13 mouse cellular contexts compared by ENCODE assay signal in genomic region chr7:73304799-73305198, GRCm38 (mm10).
A peak's percentile ranks its signal among the peaks of the same experiment; 100 is the strongest.
DNase-seq lines count a peak whose midpoint lies in the region; ATAC-seq lines count a peak whose summit lies in the region.
"Had no signal": no experiment of that assay in that cellular context is flagged by ENCODE, and none has a peak within 500 bp of the region (broad histone marks: within the 10 kb centered on the region; RNA-seq: fewer than 3 reads in every experiment).

No protein-coding gene starts in this region.

- ATAC-seq in lung, embryonic 16.5 days (ENCODE audit: low read depth) = no peak
- ATAC-seq in forebrain, embryonic 14.5 days = peak; percentile 25; the same call in 1 of the 2 replicates
- peak; percentile 57 for ATAC-seq in midbrain, embryonic 13.5 days
- ATAC-seq: activated CD4-positive, CD25-positive, alpha-beta regulatory T cell, adult 4 months; CD4-positive, CD25-positive, alpha-beta regulatory T cell, adult 4 months had no signal

- 33% methylated on average over 9 of the region's 9 CpGs for WGBS in lung, embryonic 16.5 days
- 8% methylated on average over 9 of the region's 9 CpGs for whole genome bisulfite sequencing in forebrain, embryonic 14.5 days
- 1% methylated on average over 9 of the region's 9 CpGs for WGBS in midbrain, embryonic 13.5 days

- H3K4me3 ChIP-seq in lung, embryonic 16.5 days (ENCODE audit: low read length) = no peak overlapping the region
- no peak overlapping the region for H3K4me3 ChIP-seq in forebrain, embryonic 14.5 days (ENCODE audit: low read depth, low read length)
- H3K4me3 ChIP-seq in midbrain, embryonic 13.5 days (replicated peaks) = no peak overlapping the region
- H3K4me3 ChIP-seq: lung, embryonic 15.5 days had no signal

- no peak overlapping the region for H3K9ac ChIP-seq in lung, embryonic 16.5 days (ENCODE audit: low read length)
- no peak overlapping the region for H3K9ac ChIP-seq in forebrain, embryonic 14.5 days (ENCODE audit: low read length)
- no peak overlapping the region for H3K9ac ChIP-seq in midbrain, embryonic 13.5 days (replicated peaks)
- H3K9ac ChIP-seq: lung, embryonic 15.5 days had no signal

- no peaks in the 10 kb centered on the region for H3K9me3 ChIP-seq in lung, embryonic 16.5 days (ENCODE audit: control insufficient read depth, low read length)
- no peaks in the 10 kb centered on the region for H3K9me3 ChIP-seq in forebrain, embryonic 14.5 days (replicated peaks; ENCODE audit: control insufficient read depth, low read length)
- H3K9me3 ChIP-seq in midbrain, embryonic 13.5 days = no peaks in the 10 kb centered on the region
- H3K9me3 ChIP-seq: lung, embryonic 15.5 days had no signal

- H3K27ac ChIP-seq in lung, embryonic 16.5 days (ENCODE audit: low read length) = no peak overlapping the region
- no peak overlapping the region for H3K27ac ChIP-seq in forebrain, embryonic 14.5 days (ENCODE audit: low read depth, low read length)
- peak overlapping the region; percentile 61; the same call in 1 of the 2 replicates for H3K27ac ChIP-seq in midbrain, embryonic 13.5 days
- H3K27ac ChIP-seq: lung, embryonic 15.5 days had no signal

- no peaks in the 10 kb centered on the region for H3K27me3 ChIP-seq in lung, embryonic 16.5 days (ENCODE audit: control insufficient read depth, insufficient read depth, low read depth, low read length)
- H3K27me3 ChIP-seq in forebrain, embryonic 14.5 days (replicated peaks; ENCODE audit: control insufficient read depth, insufficient read depth, low read length) = no peaks in the 10 kb centered on the region
- H3K27me3 ChIP-seq in midbrain, embryonic 13.5 days = no peaks in the 10 kb centered on the region

- no peaks in the 10 kb centered on the region for H3K36me3 ChIP-seq in lung, embryonic 16.5 days (ENCODE audit: control insufficient read depth, insufficient read depth, low read length)
- no peaks in the 10 kb centered on the region for H3K36me3 ChIP-seq in forebrain, embryonic 14.5 days (ENCODE audit: control insufficient read depth, insufficient read depth, low read length)
- no peaks in the 10 kb centered on the region for H3K36me3 ChIP-seq in midbrain, embryonic 13.5 days
- H3K36me3 ChIP-seq: lung, embryonic 15.5 days had no signal

- peaks cover 8% of the 10 kb centered on the region; the same call in 1 of the 2 replicates for H3K4me1 ChIP-seq in lung, embryonic 16.5 days (replicated peaks; ENCODE audit: control insufficient read depth, insufficient read depth, low read length)
- peaks cover 24% of the 10 kb centered on the region for H3K4me1 ChIP-seq in forebrain, embryonic 14.5 days (ENCODE audit: control insufficient read depth, insufficient read depth, low read length)
- peaks cover 59% of the 10 kb centered on the region for H3K4me1 ChIP-seq in midbrain, embryonic 13.5 days (replicated peaks)

- DNase-seq in lung, postnatal 36 days = no peak
- DNase-seq in forebrain, embryonic 14.5 days (ENCODE audit: low spot score) = peak; percentile 36
- DNase-seq in layer of hippocampus, postnatal 14 days (ENCODE audit: low spot score in 2 of 2) = no peak
- DNase-seq in heart, postnatal 4 days = no peak
- no peak for DNase-seq in kidney, adult 9 months
- DNase-seq in left cerebral cortex, adult 18-20 months (ENCODE audit: low spot score in 2 of 2) = no peak
- DNase-seq: kidney, postnatal 14 days; right cerebral cortex, postnatal 14 days had no signal

- 0 out of 2 replicates have a peak overlapping the region, but pooled peaks have one; percentile 16 for H3K4me2 ChIP-seq in lung, embryonic 16.5 days (ENCODE audit: low read depth, low read length)
- 0 out of 2 replicates have a peak overlapping the region, but pooled peaks have one; percentile 8 for H3K4me2 ChIP-seq in forebrain, embryonic 14.5 days (ENCODE audit: low read length)
- H3K4me2 ChIP-seq in midbrain, embryonic 13.5 days (replicated peaks) = peak overlapping the region; percentile 13
